Mouse (Mus musculus) cerebellum, adult 2 months (tissue): ENCODE results near the gene Neurog2.

Experiments
- CTCF ChIP-seq: fragments of 200-500 bp; IDR thresholded peaks from 2 replicates; pipeline ENCODE4 v1.5.1; 2011; ENCODE audit warnings: low read depth, mild to moderate bottlenecking, control low read depth, low read length, moderate library complexity, borderline replicate concordance; ENCODE audit not compliant: insufficient read depth
- POLR2A ChIP-seq: fragments of 200-500 bp; IDR thresholded peaks from 2 replicates; pipeline ENCODE4 v1.6.1; 2011; ENCODE audit warnings: low read length, control low read depth, borderline replicate concordance; ENCODE audit not compliant: insufficient read depth

GRCm38 (mm10) chr3:127634984-127635349 lies 2.0 kb downstream of the Neurog2 start:
- TF ChIP-seq CTCF (no peak), POLR2A (no peak)
